Mouse (Mus musculus) liver, adult 2 months (tissue): ENCODE data around the gene Cul9.

Experiments
- CTCF ChIP-seq: fragments of 200-500 bp; IDR thresholded peaks from 2 replicates; pipeline ENCODE4 v1.5.1; 2011; ENCODE audit warnings: low read depth, low read length, control low read depth
- POLR2A ChIP-seq: fragments of 200-500 bp; IDR thresholded peaks from 2 replicates; pipeline ENCODE4 v1.6.1; 2011; ENCODE audit warnings: low read length, control low read depth; ENCODE audit not compliant: insufficient read depth; ENCODE audit errors: extremely low read depth

GRCm38 (mm10) chr17:46505617-46506016, 40.6 kb downstream of the Cul9 start:
- TF ChIP-seq CTCF (0 out of 2 replicates have a peak, but pooled peaks have one; percentile 11), POLR2A (no peak)
